Mouse (Mus musculus) olfactory bulb, adult 2 months (tissue): ENCODE results near the gene En1. TPM values are rescaled to one million over a fixed set of nuclear protein-coding genes. Genes with fewer than 3 reads are reported as not detected.

Experiments used
- H3K27ac ChIP-seq: fragments of 200-500 bp; 2 replicates; pipeline ENCODE4 v1.5.1; 2012; ENCODE audit warnings: low read depth, low read length; ENCODE audit not compliant: insufficient read depth
- H3K4me1 ChIP-seq: fragments of 200-500 bp; 2 replicates; pipeline ENCODE4 v1.6.1; 2012; ENCODE audit warnings: low read length; ENCODE audit not compliant: control insufficient read depth, insufficient read depth
- H3K4me3 ChIP-seq: fragments of 200-500 bp; 2 replicates; pipeline ENCODE4 v1.5.1; 2012; ENCODE audit warnings: mild to moderate bottlenecking, low read depth, low read length, moderate library complexity; ENCODE audit not compliant: insufficient read depth
- CTCF ChIP-seq: fragments of 200-500 bp; IDR thresholded peaks from 2 replicates; pipeline ENCODE4 v1.5.1; 2012; ENCODE audit warnings: low read depth, mild to moderate bottlenecking, low read length, moderate library complexity; ENCODE audit not compliant: insufficient read depth
- POLR2A ChIP-seq: fragments of 200-500 bp; IDR thresholded peaks from 2 replicates; pipeline ENCODE4 v1.6.1; 2012; ENCODE audit warnings: mild to moderate bottlenecking, low read depth, low read length, moderate library complexity; ENCODE audit not compliant: insufficient read depth
- WGBS: fragments of 180-500 bp; shearing (Covaris S2); methylation state at CpG from one replicate; pipeline ENCODE4 v1.1.7; 2018; 5-methylcytosine and 5-hydroxymethylcytosine counted together
- polyA plus RNA-seq: library from polyadenylated mRNA; stranded (reverse); fragments of >200 nt; gene quantifications from 2 replicates; pipeline ENCODE4 v1.2.4, GENCODE M21; 2012; ENCODE audit warnings: low replicate concordance; ENCODE audit not compliant: missing spikeins, insufficient read depth, insufficient read length

Gene En1
- polyA plus RNA-seq, 1 experiment = not detected

- 3% methylated on average over 30 of the region's 30 CpGs for WGBS
- TF ChIP-seq POLR2A (no peak), CTCF (no peak)
- Histone ChIP-seq H3K4me1 (no peaks in the 10 kb centered on the region), H3K27ac (no peak overlapping the region), H3K4me3 (no peak overlapping the region)
Observed at GRCm38 (mm10) chr1:120614307-120615100, 12.3 kb downstream of the En1 start.

- no peak overlapping the region for H3K4me3 ChIP-seq
- TF ChIP-seq CTCF (no peak), POLR2A (no peak)
- WGBS = 8% methylated on average over 4 of the region's 4 CpGs
- H3K27ac ChIP-seq = no peak overlapping the region
- no peaks in the 10 kb centered on the region for H3K4me1 ChIP-seq
Observed at GRCm38 (mm10) chr1:120615521-120615920, 13.3 kb downstream of the En1 start.

DNA sequence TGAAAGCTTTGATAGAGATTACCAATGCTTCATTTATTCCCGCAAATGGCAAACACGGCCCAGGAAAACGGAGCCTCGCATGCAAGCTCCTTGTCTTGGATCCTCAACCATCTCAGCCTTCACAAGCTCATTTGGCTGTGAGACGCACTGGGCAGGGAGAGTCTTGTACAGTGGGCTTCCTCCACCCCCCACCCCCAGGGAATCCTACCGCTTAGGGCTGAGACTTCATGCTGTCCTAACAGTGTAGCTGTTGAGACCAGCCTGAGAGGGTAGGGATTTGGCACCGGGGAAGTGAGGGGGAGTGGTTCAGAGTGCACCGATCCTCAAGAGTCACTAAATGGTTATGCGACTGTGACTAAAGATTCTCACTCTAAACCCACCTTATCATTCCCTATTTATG is 13.7 kb downstream of the En1 start:
- no peak for TF ChIP-seq POLR2A
- no peak for TF ChIP-seq CTCF
- no peak overlapping the region for H3K4me3 ChIP-seq
- no peaks in the 10 kb centered on the region for H3K4me1 ChIP-seq
- H3K27ac ChIP-seq = no peak overlapping the region
- 3% methylated on average over 9 of the region's 9 CpGs for WGBS

DNA sequence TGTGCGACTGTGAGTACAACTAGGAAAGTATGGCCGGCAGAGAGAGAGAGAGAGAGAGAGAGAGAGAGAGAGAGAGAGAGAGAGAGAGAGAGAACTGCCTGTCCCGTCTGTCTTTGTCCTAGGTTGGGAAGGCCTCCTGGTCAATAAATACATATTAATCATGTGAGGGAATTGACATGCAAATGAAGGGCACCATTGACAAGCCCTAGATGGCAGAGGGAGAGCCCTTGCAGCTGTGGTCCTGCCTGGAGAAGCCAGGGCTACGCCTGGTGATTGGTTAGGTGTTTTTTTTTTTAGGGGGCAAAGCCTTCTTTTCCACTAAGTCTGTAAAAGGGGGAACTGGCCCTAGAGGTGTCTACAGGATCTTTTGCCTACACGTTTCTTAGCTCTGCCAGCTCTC is 19.2 kb downstream of the En1 start:
- Histone ChIP-seq H3K4me3 (no peak overlapping the region), H3K4me1 (no peaks in the 10 kb centered on the region), H3K27ac (no peak overlapping the region)
- TF ChIP-seq POLR2A (no peak), CTCF (no peak)
- WGBS = 28% methylated on average over 5 of the region's 5 CpGs

DNA sequence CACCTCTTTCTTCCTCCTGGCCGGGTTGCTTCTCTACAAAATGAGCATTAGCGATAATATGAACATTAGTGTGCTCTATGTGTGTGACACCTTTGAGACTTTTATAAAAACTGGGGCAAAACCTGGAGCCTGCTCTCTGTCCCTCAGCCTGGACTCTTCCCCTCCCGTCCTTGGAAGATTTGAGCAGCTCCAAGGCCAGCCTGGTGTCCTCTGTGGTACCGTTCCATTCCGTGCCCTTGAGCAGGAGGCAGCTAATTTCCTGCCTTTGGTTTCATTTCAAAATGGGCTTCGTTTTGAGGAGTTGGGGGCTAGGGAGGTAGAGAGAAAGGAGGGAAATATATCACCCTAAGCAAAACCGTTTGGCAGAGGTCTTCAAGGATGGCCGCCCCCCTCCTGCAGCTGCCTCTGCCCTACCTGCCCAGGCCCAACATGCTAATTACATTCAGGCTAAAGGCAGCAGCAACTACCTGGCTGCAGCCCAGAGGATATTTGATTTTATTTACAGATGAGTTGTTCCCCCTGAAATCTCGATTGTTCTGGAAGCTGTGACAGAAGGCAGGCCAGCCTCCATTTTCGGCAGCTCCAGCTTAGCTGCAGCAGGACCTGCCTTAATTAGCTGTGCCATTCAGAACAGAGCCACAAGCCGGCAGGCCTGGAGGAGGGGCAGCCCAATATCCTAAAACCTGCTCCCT is 24.9 kb downstream of the En1 start:
- Histone ChIP-seq H3K27ac (no peak overlapping the region), H3K4me3 (no peak overlapping the region), H3K4me1 (no peaks in the 10 kb centered on the region)
- TF ChIP-seq POLR2A (no peak), CTCF (no peak)
- 51% methylated on average over 11 of the region's 11 CpGs for WGBS

DNA sequence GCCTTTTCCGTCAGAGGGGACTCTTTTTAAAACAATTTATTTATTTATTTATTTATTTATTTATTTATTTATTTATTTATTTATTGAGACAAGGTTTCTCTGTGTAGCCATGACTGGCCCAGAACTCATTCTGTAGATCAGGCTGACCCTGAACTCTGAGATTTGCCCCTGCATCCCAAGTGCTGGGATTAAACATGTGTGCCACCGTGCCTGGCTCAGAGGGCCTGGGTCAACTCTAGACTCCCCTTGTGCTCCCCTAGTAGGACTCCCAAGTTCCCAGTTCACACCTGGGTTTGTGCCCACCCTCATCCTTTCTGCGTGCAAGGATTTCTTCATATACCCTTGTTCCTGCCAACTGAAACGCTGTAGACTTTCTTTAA is 25.4 kb downstream of the En1 start:
- WGBS = 79% methylated on average over 4 of the region's 4 CpGs
- H3K4me3 ChIP-seq = no peak overlapping the region
- TF ChIP-seq CTCF (no peak), POLR2A (no peak)
- no peak overlapping the region for H3K27ac ChIP-seq
- no peaks in the 10 kb centered on the region for H3K4me1 ChIP-seq

GRCm38 (mm10) chr1:120628821-120629220 is 26.6 kb downstream of the En1 start:
- WGBS = 61% methylated on average over 9 of the region's 9 CpGs
- no peak for TF ChIP-seq POLR2A
- no peak for TF ChIP-seq CTCF
- H3K27ac ChIP-seq = no peak overlapping the region

DNA sequence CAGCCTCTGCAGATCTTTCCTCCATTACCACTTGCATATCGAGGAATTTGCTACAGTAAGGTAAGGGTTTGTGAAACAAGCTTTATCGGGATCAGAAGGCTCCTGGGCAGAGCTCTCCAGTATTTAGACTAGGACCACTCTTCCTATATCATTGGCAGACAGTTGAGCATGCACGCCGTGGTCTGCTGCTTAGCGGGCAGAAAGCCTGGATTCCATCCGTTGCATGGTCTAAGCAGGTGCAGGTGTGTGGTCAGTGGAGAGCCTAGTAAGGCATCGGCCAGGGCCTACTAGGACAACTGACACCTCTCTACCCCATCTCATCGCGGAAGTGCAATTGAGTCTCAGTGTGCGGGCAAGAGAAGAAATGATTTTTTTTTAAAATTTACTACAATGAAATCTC is 41.2 kb downstream of the En1 start:
- Histone ChIP-seq H3K4me3 (no peak overlapping the region), H3K27ac (no peak overlapping the region), H3K4me1 (peaks cover 2% of the 10 kb centered on the region; the same call in 1 of the 2 replicates)
- TF ChIP-seq CTCF (no peak), POLR2A (no peak)
- WGBS = 14% methylated on average over 10 of the region's 10 CpGs

More at GRCm38 (mm10) chr1:120628821-120629220, 26.6 kb downstream of the En1 start:
- H3K4me3 ChIP-seq = no peak overlapping the region
- no peaks in the 10 kb centered on the region for H3K4me1 ChIP-seq

DNA sequence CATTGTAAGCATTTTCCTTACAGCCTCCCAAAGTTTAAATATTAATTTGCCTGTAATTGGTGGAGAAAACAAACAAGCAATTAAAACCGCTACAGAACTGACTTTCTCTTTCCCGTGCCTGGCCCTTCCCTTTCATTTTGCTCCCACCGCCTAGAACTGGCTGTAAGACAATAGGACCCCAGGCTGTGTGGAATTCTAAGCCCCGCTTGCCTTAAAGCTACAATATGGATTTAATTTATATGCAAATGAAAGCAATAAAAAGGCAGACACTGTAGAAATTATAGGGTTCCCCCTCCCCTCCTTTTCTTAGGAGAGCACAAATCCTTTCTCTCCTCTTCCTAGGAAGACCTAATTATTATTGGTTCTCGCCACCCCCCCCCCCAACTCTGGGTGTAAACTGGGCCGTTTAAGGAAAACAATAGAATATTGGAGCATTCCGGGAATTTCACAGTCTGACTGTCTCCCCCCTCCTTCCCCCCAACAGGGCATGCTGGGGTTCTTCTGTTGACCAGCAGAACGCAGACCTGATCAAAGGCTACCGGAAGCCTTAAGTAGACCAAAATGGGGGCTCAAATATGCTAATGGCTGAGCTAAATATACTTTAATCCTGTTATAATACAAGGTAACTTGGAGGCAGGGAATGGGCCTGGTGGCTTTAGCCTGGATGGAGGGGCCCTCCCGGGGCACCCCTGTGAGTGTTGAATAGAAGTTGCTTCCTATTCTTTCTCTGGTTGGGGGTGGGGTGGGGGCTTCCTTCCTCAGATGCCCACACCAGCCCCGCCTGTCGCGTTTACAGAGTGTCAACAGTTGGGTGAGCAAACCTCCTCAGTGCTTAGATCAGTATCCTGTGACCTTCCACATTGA is 41.9 kb downstream of the En1 start:
- H3K27ac ChIP-seq = no peak overlapping the region
- no peak for TF ChIP-seq CTCF
- no peak for TF ChIP-seq POLR2A
- peaks cover 2% of the 10 kb centered on the region; the same call in 1 of the 2 replicates for H3K4me1 ChIP-seq
- 22% methylated on average over 13 of the region's 13 CpGs for whole genome bisulfite sequencing
- no peak overlapping the region for H3K4me3 ChIP-seq

DNA sequence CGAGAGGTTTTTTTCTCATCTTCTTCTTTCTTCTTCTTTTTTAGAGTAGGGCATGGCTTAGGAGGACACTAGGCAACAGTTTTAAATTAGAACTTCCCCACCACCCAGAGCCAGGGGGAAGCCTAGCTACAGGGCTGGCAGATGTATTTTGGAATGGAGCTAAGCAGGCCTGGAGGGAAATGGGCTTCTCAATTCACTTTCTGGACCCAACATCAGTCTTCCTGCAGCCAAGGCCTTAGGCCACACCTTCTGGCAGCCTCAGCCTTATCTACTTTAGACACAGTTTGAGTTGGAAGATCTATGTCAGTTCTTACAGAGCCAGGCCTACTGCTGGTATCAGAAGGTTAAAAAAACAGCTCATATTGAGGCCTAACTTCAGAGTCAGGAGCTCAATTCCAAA is 42.5 kb downstream of the En1 start:
- H3K4me1 ChIP-seq = peaks cover 2% of the 10 kb centered on the region; the same call in 1 of the 2 replicates
- no peak overlapping the region for H3K4me3 ChIP-seq
- TF ChIP-seq CTCF (no peak), POLR2A (no peak)
- H3K27ac ChIP-seq = no peak overlapping the region
- WGBS = 72% methylated on average over 1 of the region's 1 CpGs
